Mouse (Mus musculus) lung, postnatal 0 days (tissue): Measurements from ENCODE around the gene Arsg. TPM values are rescaled to one million over a fixed set of nuclear protein-coding genes. Genes with fewer than 3 reads are reported as not detected.

Source experiments
- ATAC-seq: fragments of 200-750 bp; cut with Nextera tagmentation; 2 replicates; pipeline ENCODE4 v1.8.0; 2017; ENCODE audit warnings: moderate library complexity
- DNase-seq: peaks from one replicate; pipeline ENCODE4 v3.0.0-alpha.2; 2016; ENCODE audit warnings: low spot score
- H3K27ac ChIP-seq: fragments of 300-500 bp; sonication (generic); 2 replicates; pipeline ENCODE4 v1.5.1; 2014; ENCODE audit warnings: antibody characterized with exemption, mild to moderate bottlenecking, low read length, mixed read lengths
- H3K27me3 ChIP-seq: fragments of 300-500 bp; sonication (generic); replicated peaks from 2 replicates; pipeline ENCODE4 v1.6.1; 2014; ENCODE audit warnings: low read length, mixed read lengths; ENCODE audit not compliant: insufficient read depth
- H3K36me3 ChIP-seq: fragments of 300-500 bp; sonication (generic); 2 replicates; pipeline ENCODE4 v1.6.1; 2014; ENCODE audit warnings: low read length, mixed read lengths; ENCODE audit not compliant: insufficient read depth
- H3K4me1 ChIP-seq: fragments of 300-500 bp; sonication (generic); 2 replicates; pipeline ENCODE4 v1.6.1; 2014; ENCODE audit warnings: antibody characterized with exemption, low read depth, low read length, mixed read lengths; ENCODE audit not compliant: insufficient read depth
- H3K4me2 ChIP-seq: fragments of 300-500 bp; sonication (generic); replicated peaks from 2 replicates; pipeline ENCODE4 v1.6.1; 2014; ENCODE audit warnings: low read depth, mild to moderate bottlenecking, low read length, moderate library complexity, mixed read lengths
- H3K4me3 ChIP-seq: fragments of 300-500 bp; sonication (generic); 2 replicates; pipeline ENCODE4 v1.5.1; 2014; ENCODE audit warnings: low read depth, low read length
- H3K9ac ChIP-seq: fragments of 300-500 bp; sonication (generic); replicated peaks from 2 replicates; pipeline ENCODE4 v1.6.1; 2014; ENCODE audit warnings: low read depth, mild to moderate bottlenecking
- H3K9me3 ChIP-seq: fragments of 300-500 bp; sonication (generic); 2 replicates; pipeline ENCODE4 v1.6.1; 2016; ENCODE audit warnings: low read length, mixed read lengths
- CTCF ChIP-seq: IDR thresholded peaks from 2 replicates; pipeline ENCODE4 v1.5.1; 2016; ENCODE audit warnings: antibody characterized with exemption, mild to moderate bottlenecking
- EP300 ChIP-seq: IDR thresholded peaks from 2 replicates; pipeline ENCODE4 v1.6.1; 2016; ENCODE audit warnings: antibody characterized with exemption, mild to moderate bottlenecking, control low read depth
- WGBS: fragments of 180-500 bp; shearing (Covaris S2); extraction: QIAGEN DNeasy Blood & Tissue Kit; methylation state at CpG from one replicate; pipeline ENCODE4 v1.1.7; 2014; 5-methylcytosine and 5-hydroxymethylcytosine counted together
- polyA plus RNA-seq: library from polyadenylated mRNA; unstranded; fragments of >200 nt; fragmentation: Nextera tagmentation; extraction: Ambion mirVana; gene quantifications from 2 replicates; pipeline ENCODE4 v1.2.1, GENCODE M21; 2015

Gene Arsg
- polyA plus RNA-seq, 1 experiment from 2014 or later: 7.1 TPM

GRCm38 (mm10) chr11:109460586-109460985, 12.6 kb upstream of the Arsg start:
- no peaks in the 10 kb centered on the region for H3K4me1 ChIP-seq
- H3K27ac ChIP-seq: no peak overlapping the region
- H3K4me2 ChIP-seq: no peak overlapping the region
- 0 out of 2 replicates have a peak, but pooled peaks have one; percentile 51 for TF ChIP-seq EP300
- no peak for TF ChIP-seq CTCF
- H3K9ac ChIP-seq: no peak overlapping the region
- no peaks in the 10 kb centered on the region for H3K36me3 ChIP-seq
- ATAC-seq (peak; percentile 80), DNase-seq (peak; percentile 72)
- H3K4me3 ChIP-seq: no peak overlapping the region
- H3K27me3 ChIP-seq: no peaks in the 10 kb centered on the region
- H3K9me3 ChIP-seq: no peaks in the 10 kb centered on the region
- WGBS: 29% methylated on average over 5 of the region's 5 CpGs

GRCm38 (mm10) chr11:109465068-109465467, 8.1 kb upstream of the Arsg start:
- Histone ChIP-seq H3K9me3 (no peaks in the 10 kb centered on the region), H3K36me3 (no peaks in the 10 kb centered on the region), H3K4me2 (no peak overlapping the region), H3K9ac (no peak overlapping the region), H3K27ac (no peak overlapping the region), H3K4me1 (no peaks in the 10 kb centered on the region), H3K27me3 (no peaks in the 10 kb centered on the region), H3K4me3 (no peak overlapping the region)
- TF ChIP-seq CTCF (no peak), EP300 (no peak)
- 87% methylated on average over 4 of the region's 4 CpGs for WGBS
- DNase-seq: no peak
- no peak for ATAC-seq

- no peaks in the 10 kb centered on the region for H3K9me3 ChIP-seq
- DNase-seq (no peak), ATAC-seq (no peak)
- no peaks in the 10 kb centered on the region for H3K27me3 ChIP-seq
- TF ChIP-seq EP300: no peak
- TF ChIP-seq CTCF: no peak
- H3K4me2 ChIP-seq: no peak overlapping the region
- H3K36me3 ChIP-seq: no peaks in the 10 kb centered on the region
- H3K27ac ChIP-seq: no peak overlapping the region
- H3K4me3 ChIP-seq: no peak overlapping the region
- H3K4me1 ChIP-seq: no peaks in the 10 kb centered on the region; the same call in 1 of the 2 replicates
- H3K9ac ChIP-seq: no peak overlapping the region
- 44% methylated on average over 8 of the region's 8 CpGs for WGBS
Observed at GRCm38 (mm10) chr11:109466987-109467386, 6.2 kb upstream of the Arsg start.

- no peak overlapping the region for H3K9ac ChIP-seq
- no peak for ATAC-seq
- no peak overlapping the region for H3K27ac ChIP-seq
- no peak for DNase-seq
- 53% methylated on average over 5 of the region's 5 CpGs for WGBS
- H3K36me3 ChIP-seq: no peaks in the 10 kb centered on the region
- H3K4me1 ChIP-seq: peaks cover 4% of the 10 kb centered on the region; the same call in 1 of the 2 replicates
- no peak overlapping the region for H3K4me2 ChIP-seq
- no peaks in the 10 kb centered on the region for H3K9me3 ChIP-seq
- no peaks in the 10 kb centered on the region for H3K27me3 ChIP-seq
- H3K4me3 ChIP-seq: no peak overlapping the region
- TF ChIP-seq EP300: no peak
- TF ChIP-seq CTCF: no peak
Observed at GRCm38 (mm10) chr11:109468133-109468532, 5.0 kb upstream of the Arsg start.

- Histone ChIP-seq H3K4me2 (no peak overlapping the region), H3K9me3 (no peaks in the 10 kb centered on the region), H3K27ac (no peak overlapping the region), H3K36me3 (no peaks in the 10 kb centered on the region), H3K9ac (no peak overlapping the region), H3K4me1 (peaks cover 4% of the 10 kb centered on the region; the same call in 1 of the 2 replicates), H3K27me3 (peaks cover 8% of the 10 kb centered on the region; the same call in 1 of the 2 replicates), H3K4me3 (no peak overlapping the region)
- no peak for TF ChIP-seq CTCF
- TF ChIP-seq EP300: no peak
- 69% methylated on average over 9 of the region's 9 CpGs for WGBS
- DNase-seq (no peak), ATAC-seq (no peak)
Observed at GRCm38 (mm10) chr11:109470170-109470569, 3.0 kb upstream of the Arsg start.

- H3K27me3 ChIP-seq: peaks cover 8% of the 10 kb centered on the region; the same call in 1 of the 2 replicates
- no peak overlapping the region for H3K9ac ChIP-seq
- ATAC-seq (no peak), DNase-seq (no peak)
- no peak overlapping the region for H3K27ac ChIP-seq
- TF ChIP-seq CTCF (no peak), EP300 (no peak)
- peaks cover 4% of the 10 kb centered on the region; the same call in 1 of the 2 replicates for H3K4me1 ChIP-seq
- H3K9me3 ChIP-seq: no peaks in the 10 kb centered on the region
- H3K4me3 ChIP-seq: 0 out of 2 replicates have a peak overlapping the region, but pooled peaks have one; percentile 71
- WGBS: 38% methylated on average over 15 of the region's 15 CpGs
- no peaks in the 10 kb centered on the region for H3K36me3 ChIP-seq
- H3K4me2 ChIP-seq: no peak overlapping the region; the same call in 1 of the 2 replicates
Observed at GRCm38 (mm10) chr11:109470921-109471861, 2.0 kb upstream of the Arsg start.
